Mouse (Mus musculus): ENCODE data around the gene Scaf4.

The Scaf4 gene

DNA sequence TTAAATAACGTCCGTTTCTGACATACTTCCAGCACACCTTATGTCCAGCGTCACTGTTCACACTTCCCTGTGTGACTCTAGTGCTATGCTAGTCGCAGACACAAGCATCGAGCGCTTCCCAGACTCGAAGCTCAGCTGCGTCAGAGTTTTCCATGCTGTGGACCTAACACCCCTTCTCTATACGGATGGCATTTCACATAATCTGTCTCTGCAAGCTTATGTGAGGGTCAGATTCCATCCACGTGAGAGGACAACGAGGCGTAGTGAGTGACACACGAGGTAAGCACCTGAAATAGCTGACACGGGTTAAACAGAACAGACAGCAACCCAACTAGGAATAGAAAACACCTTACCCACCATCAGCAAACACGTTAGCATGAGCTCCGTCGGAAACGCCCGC is 82.2 kb downstream of the Scaf4 start:
- no peak for DNase-seq (ENCODE audit: low spot score in 2 of 2)

DNA sequence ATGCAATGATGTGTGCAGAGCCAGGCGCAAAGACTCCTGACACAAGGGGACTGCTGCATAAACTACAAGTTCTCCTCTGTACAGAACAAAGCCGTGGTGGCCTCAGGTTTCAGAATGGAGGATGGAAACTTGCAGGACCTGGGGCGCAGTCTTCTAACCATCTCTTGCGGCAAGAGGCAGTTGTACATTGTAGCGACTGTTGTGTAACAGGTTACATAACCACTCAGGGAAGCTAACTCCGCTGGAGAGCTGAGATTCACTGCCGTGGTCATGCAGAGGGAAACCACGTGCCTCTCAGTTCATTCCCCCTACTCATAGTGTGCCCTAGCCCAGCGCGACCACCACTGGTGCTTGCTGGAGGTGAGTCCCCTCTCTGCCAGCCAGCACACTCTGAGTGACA is 85.1 kb downstream of the Scaf4 start:
- no peak for DNase-seq (ENCODE audit: low spot score in 2 of 2)

GRCm38 (mm10) chr16:90198626-90199025 is 85.7 kb downstream of the Scaf4 start:
- no peak for DNase-seq (ENCODE audit: low spot score in 2 of 2)

DNA sequence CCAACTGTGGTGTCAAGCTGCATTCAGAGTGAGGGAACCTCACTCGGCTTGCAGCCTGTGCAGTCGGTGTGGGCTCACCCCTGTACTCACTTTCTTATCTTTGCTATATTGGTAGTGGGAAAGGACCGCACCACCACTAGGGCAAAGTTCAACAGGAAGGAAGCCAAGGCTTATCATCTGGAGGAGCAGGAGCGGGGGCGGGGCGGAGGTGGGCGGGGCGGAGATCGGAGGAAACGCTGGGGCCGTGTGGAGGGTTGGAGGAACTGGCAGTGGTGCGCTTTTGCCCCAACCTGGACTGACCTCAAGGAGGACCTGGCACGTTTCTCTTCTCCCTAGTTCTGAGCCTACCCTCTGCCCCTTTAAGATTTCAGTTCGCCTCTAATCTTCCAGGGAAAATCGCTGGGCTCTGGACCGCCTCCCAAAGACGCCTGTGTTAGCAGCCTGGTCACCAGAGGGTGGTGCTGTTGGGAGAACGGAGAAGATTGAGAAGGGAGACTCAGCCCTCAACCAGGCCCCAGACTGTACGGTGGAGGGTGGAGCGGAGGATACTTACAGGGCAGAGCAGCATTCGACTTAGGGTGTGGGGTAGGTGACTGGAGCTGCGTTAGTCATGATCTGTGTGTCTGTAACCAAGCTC is 86.8 kb downstream of the Scaf4 start:
- DNase-seq (ENCODE audit: low spot score in 2 of 2): peak; percentile 68 to 77

- no peak for DNase-seq (ENCODE audit: low spot score in 2 of 2)
Measured at GRCm38 (mm10) chr16:90196688-90197240, 87.5 kb downstream of the Scaf4 start.

DNA sequence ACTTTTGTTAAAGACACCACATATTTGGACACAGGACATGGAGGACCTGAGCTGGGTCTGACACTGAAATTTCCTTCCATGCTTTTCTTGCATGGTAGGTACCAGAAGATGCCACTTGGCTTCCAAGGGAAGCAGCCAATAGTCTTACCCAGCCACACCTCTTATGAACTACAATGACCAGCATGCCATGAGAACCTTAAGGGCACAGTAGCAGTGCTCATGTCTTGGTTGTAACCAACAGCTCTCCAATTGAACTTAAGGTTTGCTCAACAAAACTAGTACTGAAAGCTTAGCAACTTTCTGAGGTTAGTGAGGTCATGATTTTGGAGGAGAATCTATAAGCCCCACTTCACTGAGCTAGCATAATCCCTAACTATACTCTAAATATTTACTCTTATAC is 90.6 kb downstream of the Scaf4 start:
- no peak for DNase-seq (ENCODE audit: low spot score in 2 of 2)

- no peak for DNase-seq (ENCODE audit: low spot score in 2 of 2)
Measured at GRCm38 (mm10) chr16:90191289-90191688, 93.0 kb downstream of the Scaf4 start.

- no peak for DNase-seq (ENCODE audit: low spot score in 2 of 2)
Measured at GRCm38 (mm10) chr16:90187453-90187852, 96.8 kb downstream of the Scaf4 start.

DNA sequence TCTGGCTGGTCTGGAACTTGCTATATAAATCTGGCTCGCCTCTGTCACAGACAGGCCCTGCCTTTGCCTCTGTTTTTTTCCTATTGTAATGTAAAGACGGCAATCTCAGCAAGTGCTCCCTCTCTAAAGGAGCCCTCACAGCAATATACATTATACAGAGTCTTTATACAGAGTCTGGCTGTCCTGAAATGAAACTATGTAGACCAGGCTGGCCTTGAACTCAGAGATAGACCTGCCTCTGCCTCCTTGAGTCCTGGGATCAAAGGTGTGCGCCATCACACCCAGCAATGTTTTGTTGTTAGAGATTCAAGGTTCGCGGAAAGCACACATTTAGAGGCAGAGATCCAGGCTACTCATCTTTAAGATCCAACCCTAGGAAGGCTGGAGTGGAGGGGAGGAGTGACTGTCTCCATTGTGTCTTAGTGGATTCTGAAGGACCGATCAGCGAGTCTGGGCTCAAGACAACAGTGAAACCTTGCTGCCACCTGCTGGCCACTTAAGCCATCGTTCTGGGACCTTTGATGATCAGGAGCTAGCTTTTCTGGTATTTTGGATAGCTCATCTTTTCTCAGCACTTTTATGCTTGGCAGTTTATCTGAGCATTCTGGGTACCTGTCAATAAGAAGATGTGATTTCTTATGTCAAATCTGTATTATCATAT is 98.2 kb downstream of the Scaf4 start:
- peak; percentile 47 to 75 for DNase-seq (ENCODE audit: low spot score in 2 of 2)

DNA sequence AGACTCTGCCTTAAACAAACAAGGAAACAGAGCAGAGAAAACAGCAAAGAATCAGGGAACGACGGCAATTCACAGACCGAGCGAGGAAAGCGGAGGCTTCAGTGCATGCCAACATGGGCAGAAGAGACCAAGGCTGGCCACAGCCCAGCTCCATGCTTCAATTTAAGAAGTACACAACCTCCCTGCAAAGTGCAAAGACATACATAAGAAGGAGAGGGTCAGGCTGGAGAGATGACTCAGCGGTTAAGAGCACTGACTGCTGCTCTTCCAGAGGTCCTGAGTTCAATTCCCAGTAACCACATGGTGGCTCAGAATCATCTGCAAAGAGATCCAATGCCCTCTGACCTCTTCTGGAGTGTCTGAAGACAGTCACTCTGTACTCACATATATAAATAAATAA is 100.2 kb downstream of the Scaf4 start:
- no peak for DNase-seq (ENCODE audit: low spot score in 2 of 2)

- no peak for DNase-seq (ENCODE audit: low spot score in 2 of 2)
Measured at GRCm38 (mm10) chr16:90181673-90182072, 102.6 kb downstream of the Scaf4 start.

DNA sequence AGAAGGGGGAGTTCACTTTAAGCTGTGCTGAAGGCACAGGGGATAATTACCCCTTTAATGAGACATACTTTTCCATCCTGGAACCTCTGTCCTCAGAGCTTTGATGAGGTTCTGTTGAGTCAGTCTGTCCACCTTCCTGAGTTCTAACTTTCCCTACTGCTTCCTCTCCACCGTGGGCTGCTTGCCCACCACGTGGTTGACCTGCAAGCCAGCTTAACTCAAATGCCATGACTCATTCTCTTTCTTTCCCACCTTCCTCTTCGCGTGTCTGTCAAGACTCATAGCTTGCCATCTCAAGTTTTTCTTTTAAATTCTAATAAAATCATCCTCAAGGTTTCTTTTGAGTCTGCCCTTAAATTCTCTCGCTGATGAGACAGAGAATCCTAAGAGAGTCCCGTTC is 103.3 kb downstream of the Scaf4 start:
- no peak for DNase-seq (ENCODE audit: low spot score in 2 of 2)

- DNase-seq (ENCODE audit: low spot score in 2 of 2): no peak
Measured at GRCm38 (mm10) chr16:90179892-90180291, 104.4 kb downstream of the Scaf4 start.

GRCm38 (mm10) chr16:90178404-90178803 is 105.9 kb downstream of the Scaf4 start:
- DNase-seq (ENCODE audit: low spot score in 2 of 2): no peak

GRCm38 (mm10) chr16:90177425-90177824 is 106.9 kb downstream of the Scaf4 start:
- DNase-seq (ENCODE audit: low spot score in 2 of 2): no peak

- no peak for DNase-seq (ENCODE audit: low spot score in 2 of 2)
Measured at GRCm38 (mm10) chr16:90176472-90176871, 107.8 kb downstream of the Scaf4 start.

All from thymus, postnatal 10 days (tissue).